Mouse (Mus musculus) testis, adult 10 weeks (tissue): ENCODE measurements around the gene Depdc7. TPM values are rescaled to one million over a fixed set of nuclear protein-coding genes. Genes with fewer than 3 reads are reported as not detected.

Source experiments
- polyA plus RNA-seq: library from polyadenylated mRNA; stranded (reverse); fragments of 350-450 nt; fragmentation: Illumina TruSeq; extraction: RNeasy Lipid Tissue Mini Kit (QIAGEN cat#74804); gene quantifications from one replicate; pipeline ENCODE4 v1.2.3, GENCODE M21; 2014; ENCODE audit warnings: low read depth, low replicate concordance

Depdc7 gene
- polyA plus RNA-seq: 1.4 TPM

GRCm38 (mm10) chr2:104742741-104743064 is at the start of gene Depdc7:
Gene Depdc7 (minus strand): TSS chr2:104742878.

GRCm38 (mm10) chr2:104716279-104716678 is 26.4 kb downstream of the Depdc7 start, which contains the start of gene Pin1rt1:
Gene Pin1rt1 (minus strand): TSS chr2:104716379.

GRCm38 (mm10) chr2:104711585-104712485 is 30.8 kb downstream of the Depdc7 start, which contains the start of gene Tcp11l1:
Gene Tcp11l1 (minus strand): TSS chr2:104712169.

Other genes starting within 250 kb of the Depdc7 start
- gene Hipk3, start 248.4 kb downstream of the Depdc7 start, polyA plus RNA-seq: 110 TPM
- 70.9 TPM for gene Cstf3, start 152.4 kb downstream of the Depdc7 start, polyA plus RNA-seq
- gene Tcp11l1, start 30.7 kb downstream of the Depdc7 start, polyA plus RNA-seq: 3.9 TPM
- gene Pin1rt1, start 26.5 kb downstream of the Depdc7 start, polyA plus RNA-seq: 0.78 TPM
- 37.9 TPM for gene Qser1, start 73.9 kb upstream of the Depdc7 start, polyA plus RNA-seq
- 0.83 TPM for gene Prrg4, start 107.0 kb upstream of the Depdc7 start, polyA plus RNA-seq
- gene Ccdc73, start 124.9 kb upstream of the Depdc7 start, polyA plus RNA-seq: 215 TPM